Mouse (Mus musculus) intestine, embryonic 14.5 days (tissue): Measurements from ENCODE around the gene Ccnf. TPM values are rescaled to one million over a fixed set of nuclear protein-coding genes. Genes with fewer than 3 reads are reported as not detected.
A peak's percentile ranks its signal among the peaks of the same experiment; 100 is the strongest.

ENCODE experiments used
- ATAC-seq: fragments of 200-750 bp; cut with Nextera tagmentation; replicated peaks from 2 replicates; pipeline ENCODE4 v1.8.0; 2017; ENCODE audit warnings: low read depth, moderate number of reproducible peaks, moderate TSS enrichment, moderate library complexity; ENCODE audit not compliant: low FRiP score, low TSS enrichment
- DNase-seq: peaks from one replicate; pipeline ENCODE4 v3.0.0-alpha.2; 2018; ENCODE audit warnings: low spot score
- H3K27ac ChIP-seq: fragments of 300-500 bp; sonication (generic); 2 replicates; pipeline ENCODE4 v1.5.1; 2014; ENCODE audit warnings: low read depth, mild to moderate bottlenecking, control low read depth
- H3K27me3 ChIP-seq: fragments of 300-500 bp; sonication (generic); replicated peaks from 2 replicates; pipeline ENCODE4 v1.6.1; 2014; ENCODE audit warnings: low read length, control low read depth; ENCODE audit not compliant: control insufficient read depth, insufficient read depth
- H3K36me3 ChIP-seq: fragments of 300-500 bp; sonication (generic); 2 replicates; pipeline ENCODE4 v1.6.1; 2014; ENCODE audit warnings: low read length, control low read depth; ENCODE audit not compliant: control insufficient read depth, insufficient read depth
- H3K4me1 ChIP-seq: fragments of 300-500 bp; sonication (generic); replicated peaks from 2 replicates; pipeline ENCODE4 v1.6.1; 2014; ENCODE audit warnings: low read length, control low read depth, mixed read lengths; ENCODE audit not compliant: control insufficient read depth, insufficient read depth
- H3K4me2 ChIP-seq: fragments of 300-500 bp; sonication (generic); 2 replicates; pipeline ENCODE4 v1.6.1; 2014; ENCODE audit warnings: low read length
- H3K4me3 ChIP-seq: fragments of 300-500 bp; sonication (generic); 2 replicates; pipeline ENCODE4 v1.5.1; 2014; ENCODE audit warnings: low read depth, low read length, control low read depth, mixed read lengths
- H3K9ac ChIP-seq: fragments of 300-500 bp; sonication (generic); 2 replicates; pipeline ENCODE4 v1.6.1; 2014; ENCODE audit warnings: mild to moderate bottlenecking, low read length
- H3K9me3 ChIP-seq: fragments of 300-500 bp; sonication (generic); 2 replicates; pipeline ENCODE4 v1.6.1; 2016; ENCODE audit warnings: low read length, control low read depth; ENCODE audit not compliant: control insufficient read depth
- WGBS: fragments of 180-500 bp; shearing (Covaris S2); extraction: QIAGEN DNeasy Blood & Tissue Kit; methylation state at CpG from one replicate; pipeline ENCODE4 v1.1.7; 2014; 5-methylcytosine and 5-hydroxymethylcytosine counted together
- polyA plus RNA-seq: library from polyadenylated mRNA; unstranded; fragments of >200 nt; fragmentation: Nextera tagmentation; extraction: Ambion mirVana; gene quantifications from 2 replicates; pipeline ENCODE4 v1.2.1, GENCODE M21; 2014

Ccnf gene
- polyA plus RNA-seq, 1 experiment from 2014 or later = 59.8 TPM

- 59% methylated on average over 34 of the region's 34 CpGs for WGBS
- H3K36me3 ChIP-seq = no peaks in the 10 kb centered on the region
- H3K4me3 ChIP-seq = peak overlapping the region; percentile 53
- DNase-seq (no peak), ATAC-seq (no peak)
- H3K4me2 ChIP-seq = peak overlapping the region; percentile 65
- H3K27ac ChIP-seq = peak overlapping the region; percentile 91
- H3K9me3 ChIP-seq = no peaks in the 10 kb centered on the region
- H3K9ac ChIP-seq = peak overlapping the region; percentile 64
- H3K4me1 ChIP-seq = peaks cover 84% of the 10 kb centered on the region
- H3K27me3 ChIP-seq = peaks cover 12% of the 10 kb centered on the region; the same call in 1 of the 2 replicates
Observed at GRCm38 (mm10) chr17:24207768-24208640, 43.3 kb downstream of the Ccnf start.

GRCm38 (mm10) chr17:24206451-24207351 lies 44.6 kb downstream of the Ccnf start:
- H3K27ac ChIP-seq = no peak overlapping the region; the same call in 1 of the 2 replicates
- WGBS = 6% methylated on average over 57 of the region's 62 CpGs
- ATAC-seq (no peak; the same call in 1 of the 2 replicates), DNase-seq (peak; percentile 80)
- H3K9me3 ChIP-seq = no peaks in the 10 kb centered on the region
- H3K36me3 ChIP-seq = no peaks in the 10 kb centered on the region
- peak overlapping the region; percentile 64 for H3K9ac ChIP-seq
- H3K4me2 ChIP-seq = peak overlapping the region; percentile 65
- H3K4me1 ChIP-seq = peaks cover 73% of the 10 kb centered on the region
- H3K4me3 ChIP-seq = peak overlapping the region; percentile 53
- peaks cover 12% of the 10 kb centered on the region; the same call in 1 of the 2 replicates for H3K27me3 ChIP-seq

GRCm38 (mm10) chr17:24205908-24206361 lies 45.3 kb downstream of the Ccnf start:
- WGBS = 13% methylated on average over 15 of the region's 15 CpGs
- Histone ChIP-seq H3K27me3 (peaks cover 12% of the 10 kb centered on the region; the same call in 1 of the 2 replicates), H3K4me1 (peaks cover 65% of the 10 kb centered on the region), H3K4me3 (peak overlapping the region; percentile 61), H3K9me3 (no peaks in the 10 kb centered on the region), H3K4me2 (peak overlapping the region; percentile 65), H3K9ac (peak overlapping the region; percentile 64), H3K27ac (peak overlapping the region; percentile 54; the same call in 1 of the 2 replicates), H3K36me3 (no peaks in the 10 kb centered on the region)
- ATAC-seq (peak; percentile 1; the same call in 1 of the 2 replicates), DNase-seq (peak; percentile 84)

- H3K4me1 ChIP-seq = peaks cover 59% of the 10 kb centered on the region
- H3K9ac ChIP-seq = peak within 1 kb of the TSS; percentile 64
- peak within 1 kb of the TSS; percentile 65 for H3K4me2 ChIP-seq
- DNase-seq = peak; percentile 92
- H3K36me3 ChIP-seq = no peaks in the 10 kb centered on the region
- under 1% methylated on average over 64 of the region's 65 CpGs for WGBS
- H3K9me3 ChIP-seq = no peaks in the 10 kb centered on the region
- ATAC-seq = peak; percentile 63
- peak within 1 kb of the TSS; percentile 54; the same call in 1 of the 2 replicates for H3K27ac ChIP-seq
- H3K27me3 ChIP-seq = peaks cover 12% of the 10 kb centered on the region; the same call in 1 of the 2 replicates
- H3K4me3 ChIP-seq = peak within 1 kb of the TSS; percentile 61
Observed at GRCm38 (mm10) chr17:24205284-24205888, 45.9 kb downstream of the Ccnf start, which contains the start of gene Tbc1d24. Tbc1d24 (minus strand) TSS chr17:24205562.

GRCm38 (mm10) chr17:24204846-24205245 lies 46.4 kb downstream of the Ccnf start:
- H3K27me3 ChIP-seq = peaks cover 12% of the 10 kb centered on the region; the same call in 1 of the 2 replicates
- H3K9me3 ChIP-seq = no peaks in the 10 kb centered on the region
- H3K27ac ChIP-seq = no peak overlapping the region
- DNase-seq (no peak), ATAC-seq (no peak)
- H3K36me3 ChIP-seq = no peaks in the 10 kb centered on the region
- H3K4me2 ChIP-seq = peak overlapping the region; percentile 65
- H3K4me1 ChIP-seq = peaks cover 54% of the 10 kb centered on the region
- 5% methylated on average over 7 of the region's 7 CpGs for WGBS
- H3K4me3 ChIP-seq = peak overlapping the region; percentile 61
- H3K9ac ChIP-seq = peak overlapping the region; percentile 54

- Histone ChIP-seq H3K9me3 (no peaks in the 10 kb centered on the region), H3K27me3 (peaks cover 12% of the 10 kb centered on the region; the same call in 1 of the 2 replicates), H3K4me3 (no peak overlapping the region), H3K9ac (no peak overlapping the region; the same call in 1 of the 2 replicates), H3K4me2 (peak overlapping the region; percentile 65), H3K4me1 (peaks cover 45% of the 10 kb centered on the region), H3K36me3 (no peaks in the 10 kb centered on the region), H3K27ac (no peak overlapping the region)
- 61% methylated on average over 3 of the region's 3 CpGs for WGBS
- ATAC-seq = no peak
- no peak for DNase-seq
Observed at GRCm38 (mm10) chr17:24203611-24204534, 47.4 kb downstream of the Ccnf start.

- Histone ChIP-seq H3K9me3 (no peaks in the 10 kb centered on the region), H3K27me3 (peaks cover 8% of the 10 kb centered on the region; the same call in 1 of the 2 replicates), H3K4me1 (peaks cover 37% of the 10 kb centered on the region), H3K9ac (no peak overlapping the region), H3K4me2 (no peak overlapping the region), H3K27ac (no peak overlapping the region), H3K4me3 (no peak overlapping the region), H3K36me3 (no peaks in the 10 kb centered on the region)
- DNase-seq (no peak), ATAC-seq (no peak)
- WGBS = 56% methylated on average over 4 of the region's 4 CpGs
Observed at GRCm38 (mm10) chr17:24203068-24203467, 48.2 kb downstream of the Ccnf start.
